8 mouse cellular contexts compared by ENCODE assay signal in genomic region chr16:22440269-22440668, GRCm38 (mm10). TPM values are rescaled to one million over a fixed set of nuclear protein-coding genes. Genes with fewer than 3 reads are reported as not detected.
DNase-seq lines count a peak whose midpoint lies in the region; ATAC-seq and TF ChIP-seq lines count a peak whose summit lies in the region.

No protein-coding gene starts in this region.

- 0 out of 2 replicates have a peak, but pooled peaks cover 4% of the 10 kb centered on the region for H3K4me1 ChIP-seq in brown adipose tissue, adult 24 weeks (ENCODE audit: control insufficient read depth, insufficient read depth, insufficient read length, low read length)
- peaks cover 35% of the 10 kb centered on the region for H3K4me1 ChIP-seq in forebrain, embryonic 15.5 days
- H3K4me1 ChIP-seq in olfactory bulb, adult 2 months (ENCODE audit: control insufficient read depth, insufficient read depth, low read length) = peaks cover 14% of the 10 kb centered on the region

- H3K9ac ChIP-seq in forebrain, embryonic 15.5 days (replicated peaks) = peak overlapping the region; percentile 46

- no peak for TF ChIP-seq POLR2A in olfactory bulb, adult 2 months (IDR thresholded peaks at IDR 0.05; ENCODE audit: insufficient read depth, low read depth, low read length)

- no peaks in the 10 kb centered on the region for H3K9me3 ChIP-seq in forebrain, embryonic 15.5 days

- 0% methylated on average over 18 of the region's 18 CpGs for WGBS in forebrain, embryonic 15.5 days
- WGBS in large intestine, adult 2 months = under 1% methylated on average over 18 of the region's 18 CpGs
- WGBS in olfactory bulb, adult 2 months = under 1% methylated on average over 18 of the region's 18 CpGs

- DNase-seq in ES-CJ7 (ENCODE audit: low read depth, low spot score) = peak; percentile 62
- DNase-seq in heart, postnatal 14 days = peak; percentile 46 to 60
- peak; percentile 39 for DNase-seq in large intestine, adult 2 months (ENCODE audit: low read depth, low spot score)
- peak; percentile 49 to 59 for DNase-seq in lung, adult 18-20 months
- peak; percentile 41 for DNase-seq in thymus, postnatal 14 days

- peak overlapping the region; percentile 99 for H3K4me2 ChIP-seq in forebrain, embryonic 15.5 days (replicated peaks)

- H3K27me3 ChIP-seq in forebrain, embryonic 15.5 days = peaks cover 43% of the 10 kb centered on the region

- no peak for ATAC-seq in forebrain, embryonic 15.5 days (replicated peaks)

- H3K36me3 ChIP-seq in forebrain, embryonic 15.5 days = no peaks in the 10 kb centered on the region

- H3K27ac ChIP-seq in brown adipose tissue, adult 24 weeks (replicated peaks; ENCODE audit: low read depth, low read length) = no peak overlapping the region
- H3K27ac ChIP-seq in forebrain, embryonic 15.5 days (replicated peaks) = peak overlapping the region; percentile 61
- peak overlapping the region; percentile 72 for H3K27ac ChIP-seq in olfactory bulb, adult 2 months (ENCODE audit: insufficient read depth, low read depth, low read length)

- peak overlapping the region; percentile 75 for H3K4me3 ChIP-seq in brown adipose tissue, adult 24 weeks (ENCODE audit: insufficient read depth, low read depth, low read length)
- peak overlapping the region; percentile 82 for H3K4me3 ChIP-seq in forebrain, embryonic 15.5 days
- peak overlapping the region; percentile 47 for H3K4me3 ChIP-seq in olfactory bulb, adult 2 months (ENCODE audit: insufficient read depth, low read depth, low read length)

- intact Hi-C loops in heart, postnatal 14 days (cut with DNase I) = loop anchor here (2.0 kb wide), 1 partner anchor 109 kb away; no protein-coding TSS in a partner anchor

- no peak for TF ChIP-seq CTCF in olfactory bulb, adult 2 months (IDR thresholded peaks at IDR 0.05; ENCODE audit: insufficient read depth, low read depth, low read length)

RNA-seq across cellular contexts. Expression of gene Etv5, which starts 0.8 kb away (rescaled TPM):
- polyA plus RNA-seq in brown adipose tissue, adult 24 weeks (2012; ENCODE audit: insufficient read depth, insufficient read length, missing spikeins) = 2.2 TPM in 2 replicates
- 24.7 and 27.2 TPM in 2 replicates for polyA plus RNA-seq in forebrain, embryonic 15.5 days (2015; fragmentation: Nextera tagmentation; extraction: Ambion mirVana)
- 10 to 100 TPM in 1 of 2 experiments, 1 to 10 TPM in 1; 7.6 to 10.1 TPM for total RNA-seq in heart, postnatal 14 days (2021)
- 4.8 and 5.6 TPM in 2 replicates for polyA plus RNA-seq in large intestine, adult 2 months (2012; rRNA removed)
- not detected in 2 replicates for polyA plus RNA-seq in olfactory bulb, adult 2 months (2012; ENCODE audit: insufficient read depth, insufficient read length, low replicate concordance, missing spikeins)
